Mouse (Mus musculus) E14TG2a.4 (cell line): ENCODE data around the gene Elf3.

Source experiments
- H3K27me3 ChIP-seq: 2 replicates; pipeline ENCODE4 v1.6.1; 2014; ENCODE audit warnings: low read length, control low read depth; ENCODE audit not compliant: insufficient read depth
- H3K36me3 ChIP-seq: 2 replicates; pipeline ENCODE4 v1.6.1; 2014; ENCODE audit warnings: low read length, control low read depth; ENCODE audit not compliant: insufficient read depth
- H3K4me1 ChIP-seq: replicated peaks from 2 replicates; pipeline ENCODE4 v1.6.1; 2014; ENCODE audit warnings: low read depth, low read length, control low read depth
- H3K4me3 ChIP-seq: replicated peaks from 2 replicates; pipeline ENCODE4 v1.5.1; 2014; ENCODE audit warnings: mild to moderate bottlenecking, low read length
- H3K9me3 ChIP-seq: 2 replicates; pipeline ENCODE4 v1.6.1; 2014; ENCODE audit warnings: low read length, control low read depth
- CTCF ChIP-seq: conservative IDR thresholded peaks from 2 replicates; pipeline ENCODE4 v1.5.1; 2014; ENCODE audit warnings: low read length
- NANOG ChIP-seq: IDR thresholded peaks from 2 replicates; pipeline ENCODE4 v1.6.1; 2014; ENCODE audit warnings: borderline replicate concordance, low read length, mixed read lengths
- POU5F1 ChIP-seq: IDR thresholded peaks from 2 replicates; pipeline ENCODE4 v1.6.1; 2014; ENCODE audit warnings: low read length, borderline replicate concordance

Elf3 gene

GRCm38 (mm10) chr1:135258380-135259127 lies at the start of gene Elf3:
TSS of gene Elf3 (minus strand) at chr1:135258568.
- Histone ChIP-seq H3K9me3 (peaks cover 5% of the 10 kb centered on the region; the same call in 1 of the 2 replicates), H3K36me3 (peaks cover 50% of the 10 kb centered on the region), H3K4me1 (peaks cover 96% of the 10 kb centered on the region), H3K27me3 (no peaks in the 10 kb centered on the region), H3K4me3 (peak within 1 kb of the TSS; percentile 77)
- no peak for TF ChIP-seq POU5F1
- TF ChIP-seq CTCF: no peak
- TF ChIP-seq NANOG: no peak

GRCm38 (mm10) chr1:135290908-135291307 lies 32.5 kb upstream of the Elf3 start:
- H3K9me3 ChIP-seq: no peaks in the 10 kb centered on the region
- peaks cover 17% of the 10 kb centered on the region; the same call in 1 of the 2 replicates for H3K36me3 ChIP-seq
- TF ChIP-seq POU5F1: no peak
- no peak for TF ChIP-seq NANOG
- no peak for TF ChIP-seq CTCF
- no peak overlapping the region for H3K4me3 ChIP-seq
- H3K27me3 ChIP-seq: no peaks in the 10 kb centered on the region
- H3K4me1 ChIP-seq: no peaks in the 10 kb centered on the region

- no peak overlapping the region for H3K4me3 ChIP-seq
- no peaks in the 10 kb centered on the region for H3K9me3 ChIP-seq
- no peaks in the 10 kb centered on the region for H3K36me3 ChIP-seq
- H3K27me3 ChIP-seq: peaks cover 21% of the 10 kb centered on the region
- H3K4me1 ChIP-seq: peaks cover 21% of the 10 kb centered on the region
- TF ChIP-seq POU5F1: no peak
- TF ChIP-seq NANOG: no peak
- no peak for TF ChIP-seq CTCF
These were observed 27.9 kb upstream of the Elf3 start for GRCm38 (mm10) chr1:135286311-135286710.

- Histone ChIP-seq H3K36me3 (peaks cover under 1% of the 10 kb centered on the region; the same call in 1 of the 2 replicates), H3K27me3 (peaks cover 24% of the 10 kb centered on the region), H3K9me3 (no peaks in the 10 kb centered on the region), H3K4me3 (peak within 1 kb of the TSS; percentile 88), H3K4me1 (peaks cover 27% of the 10 kb centered on the region)
- TF ChIP-seq POU5F1 (no peak), NANOG (no peak), CTCF (no peak)
These were observed 25.5 kb upstream of the Elf3 start, which contains the start of gene Rnpep for GRCm38 (mm10) chr1:135283826-135284291. TSS of gene Rnpep (minus strand) at chr1:135284084.

GRCm38 (mm10) chr1:135283287-135283825 lies 25.0 kb upstream of the Elf3 start:
- peaks cover 27% of the 10 kb centered on the region for H3K4me1 ChIP-seq
- peak overlapping the region; percentile 88 for H3K4me3 ChIP-seq
- peaks cover 24% of the 10 kb centered on the region for H3K27me3 ChIP-seq
- no peak for TF ChIP-seq NANOG
- TF ChIP-seq POU5F1: no peak
- TF ChIP-seq CTCF: no peak
- peaks cover 5% of the 10 kb centered on the region for H3K36me3 ChIP-seq
- no peaks in the 10 kb centered on the region for H3K9me3 ChIP-seq

- H3K36me3 ChIP-seq: peaks cover 12% of the 10 kb centered on the region
- H3K9me3 ChIP-seq: no peaks in the 10 kb centered on the region
- H3K4me1 ChIP-seq: peaks cover 27% of the 10 kb centered on the region
- H3K4me3 ChIP-seq: peak overlapping the region; percentile 88
- H3K27me3 ChIP-seq: peaks cover 24% of the 10 kb centered on the region
- TF ChIP-seq POU5F1 (no peak), CTCF (no peak), NANOG (no peak)
These were observed 24.3 kb upstream of the Elf3 start for GRCm38 (mm10) chr1:135282536-135283286.

GRCm38 (mm10) chr1:135281841-135282240 lies 23.5 kb upstream of the Elf3 start:
- no peaks in the 10 kb centered on the region for H3K9me3 ChIP-seq
- no peak for TF ChIP-seq NANOG
- TF ChIP-seq CTCF: no peak
- TF ChIP-seq POU5F1: no peak
- H3K4me3 ChIP-seq: peak overlapping the region; percentile 88
- H3K4me1 ChIP-seq: peaks cover 27% of the 10 kb centered on the region
- H3K27me3 ChIP-seq: peaks cover 24% of the 10 kb centered on the region
- peaks cover 19% of the 10 kb centered on the region for H3K36me3 ChIP-seq

GRCm38 (mm10) chr1:135280646-135281045 lies 22.3 kb upstream of the Elf3 start:
- Histone ChIP-seq H3K9me3 (no peaks in the 10 kb centered on the region), H3K4me3 (0 out of 2 replicates have a peak overlapping the region, but pooled peaks have one; percentile 17), H3K4me1 (peaks cover 27% of the 10 kb centered on the region), H3K36me3 (peaks cover 28% of the 10 kb centered on the region), H3K27me3 (peaks cover 24% of the 10 kb centered on the region)
- no peak for TF ChIP-seq NANOG
